Mouse (Mus musculus): Measurements from ENCODE around the gene Rbm17.

The Rbm17 gene

GRCm38 (mm10) chr2:11597906-11598305 lies 6.0 kb downstream of the Rbm17 start:
- no peak for DNase-seq (ENCODE audit: low spot score in 2 of 2)

- DNase-seq (ENCODE audit: low spot score in 2 of 2) = no peak
Observed at GRCm38 (mm10) chr2:11596690-11597089, 7.3 kb downstream of the Rbm17 start.

- DNase-seq (ENCODE audit: low spot score in 2 of 2) = no peak
Observed at GRCm38 (mm10) chr2:11587996-11588395, 16.0 kb downstream of the Rbm17 start.

GRCm38 (mm10) chr2:11579399-11579798 lies 24.6 kb downstream of the Rbm17 start:
- no peak for DNase-seq (ENCODE audit: low spot score in 2 of 2)

- no peak for DNase-seq (ENCODE audit: low spot score in 2 of 2)
Observed at GRCm38 (mm10) chr2:11578187-11578586, 25.8 kb downstream of the Rbm17 start.

GRCm38 (mm10) chr2:11573684-11574083 lies 30.3 kb downstream of the Rbm17 start:
- DNase-seq (ENCODE audit: low spot score in 2 of 2) = no peak

- DNase-seq (ENCODE audit: low spot score in 2 of 2) = no peak
Observed at GRCm38 (mm10) chr2:11571004-11571535, 32.9 kb downstream of the Rbm17 start.

GRCm38 (mm10) chr2:11568471-11568870 lies 35.5 kb downstream of the Rbm17 start:
- no peak for DNase-seq (ENCODE audit: low spot score in 2 of 2)

GRCm38 (mm10) chr2:11567781-11568362 lies 36.1 kb downstream of the Rbm17 start:
- DNase-seq (ENCODE audit: low spot score in 2 of 2) = peak; percentile 49 to 83

GRCm38 (mm10) chr2:11566898-11567297 lies 37.1 kb downstream of the Rbm17 start:
- no peak for DNase-seq (ENCODE audit: low spot score in 2 of 2)

- no peak for DNase-seq (ENCODE audit: low spot score in 2 of 2)
Observed at GRCm38 (mm10) chr2:11566241-11566640, 37.7 kb downstream of the Rbm17 start.

GRCm38 (mm10) chr2:11564768-11565167 lies 39.2 kb downstream of the Rbm17 start:
- DNase-seq (ENCODE audit: low spot score in 2 of 2) = no peak

- no peak for DNase-seq (ENCODE audit: low spot score in 2 of 2)
Observed at GRCm38 (mm10) chr2:11563256-11563655, 40.7 kb downstream of the Rbm17 start.

- DNase-seq (ENCODE audit: low spot score in 2 of 2) = no peak
Observed at GRCm38 (mm10) chr2:11558654-11559053, 45.3 kb downstream of the Rbm17 start.

GRCm38 (mm10) chr2:11557244-11557643 lies 46.7 kb downstream of the Rbm17 start:
- no peak for DNase-seq (ENCODE audit: low spot score in 2 of 2)

- no peak for DNase-seq (ENCODE audit: low spot score in 2 of 2)
Observed at GRCm38 (mm10) chr2:11555316-11555715, 48.6 kb downstream of the Rbm17 start.

- peak; percentile 48 to 78 for DNase-seq (ENCODE audit: low spot score in 2 of 2)
Observed at GRCm38 (mm10) chr2:11553471-11554400, 50.2 kb downstream of the Rbm17 start, which contains the start of gene Pfkfb3. Gene Pfkfb3, minus strand, starts transcription at chr2:11554077.

GRCm38 (mm10) chr2:11552966-11553451 lies 50.9 kb downstream of the Rbm17 start:
- DNase-seq (ENCODE audit: low spot score in 2 of 2) = peak in 1 of 2 experiments; percentile 34

- DNase-seq (ENCODE audit: low spot score in 2 of 2) = peak in 1 of 2 experiments; percentile 55
Observed at GRCm38 (mm10) chr2:11552297-11552821, 51.6 kb downstream of the Rbm17 start.

GRCm38 (mm10) chr2:11551726-11552125 lies 52.2 kb downstream of the Rbm17 start:
- DNase-seq (ENCODE audit: low spot score in 2 of 2) = no peak

GRCm38 (mm10) chr2:11548508-11548907 lies 55.4 kb downstream of the Rbm17 start:
- no peak for DNase-seq (ENCODE audit: low spot score in 2 of 2)

GRCm38 (mm10) chr2:11547609-11548008 lies 56.3 kb downstream of the Rbm17 start:
- DNase-seq (ENCODE audit: low spot score in 2 of 2) = peak in 1 of 2 experiments; percentile 45

Data from spleen, postnatal 10 days (tissue).